Mouse (Mus musculus) heart, adult 18-20 months (tissue): ENCODE data around the gene Adamtsl1. TPM values are rescaled to one million over a fixed set of nuclear protein-coding genes. Genes with fewer than 3 reads are reported as not detected.
A peak's percentile ranks its signal among the peaks of the same experiment; 100 is the strongest.

Experiments
- DNase-seq, 2 experiments: peaks; one replicate each; pipeline ENCODE4 v3.0.0; 2021 to 2022; ENCODE audit warnings: mixed read lengths in 1 of 2
- long read RNA-seq, 2 experiments: library from polyadenylated mRNA; stranded (forward); transcript quantifications; one replicate each; pipeline ENCODE4 v2.0.0; 2021
- total RNA-seq, 2 experiments: library from RNA; stranded (reverse); gene quantifications; 2 replicates each; pipeline ENCODE4 v1.2.3; 2021

Adamtsl1 gene
- total RNA-seq = 1 to 10 TPM; 1.1 to 2.9 TPM
- long read RNA-seq, experiment 1 = 0 reads
- long read RNA-seq, experiment 2, partial matches to known transcripts = 0 of 1 reads
- long read RNA-seq, experiment 2, other reads (novel, unspliced or antisense) = 1 of 1 reads

- peak in 1 of 2 experiments; percentile 1 for DNase-seq
These were observed at the start of gene Adamtsl1 for GRCm38 (mm10) chr4:85513792-85514191. Adamtsl1 (plus strand) TSS chr4:85514172.

GRCm38 (mm10) chr4:85483586-85483985 is 30.4 kb upstream of the Adamtsl1 start:
- no peak for DNase-seq

- DNase-seq = no peak
These were observed 27.5 kb upstream of the Adamtsl1 start for GRCm38 (mm10) chr4:85486316-85486946.

- DNase-seq = no peak
These were observed 8.3 kb upstream of the Adamtsl1 start for GRCm38 (mm10) chr4:85505718-85506117.

GRCm38 (mm10) chr4:85506976-85507375 is 7.0 kb upstream of the Adamtsl1 start:
- DNase-seq = no peak

- no peak for DNase-seq
These were observed 6.5 kb upstream of the Adamtsl1 start for GRCm38 (mm10) chr4:85507491-85507890.

- DNase-seq = peak; percentile 55 to 59
These were observed 684 bp upstream of the Adamtsl1 start for GRCm38 (mm10) chr4:85513288-85513687.

- peak; percentile 7 to 14 for DNase-seq
These were observed 271 bp downstream of the Adamtsl1 start for GRCm38 (mm10) chr4:85514205-85514681.

- DNase-seq = no peak
These were observed 13.1 kb downstream of the Adamtsl1 start for GRCm38 (mm10) chr4:85526966-85527566.

GRCm38 (mm10) chr4:85529852-85530251 is 15.9 kb downstream of the Adamtsl1 start:
- DNase-seq = no peak

- DNase-seq = no peak
These were observed 25.7 kb downstream of the Adamtsl1 start for GRCm38 (mm10) chr4:85539677-85540076.

GRCm38 (mm10) chr4:85543221-85543620 is 29.2 kb downstream of the Adamtsl1 start:
- no peak for DNase-seq

GRCm38 (mm10) chr4:85554696-85555095 is 40.7 kb downstream of the Adamtsl1 start:
- DNase-seq = no peak

GRCm38 (mm10) chr4:85559753-85560152 is 45.8 kb downstream of the Adamtsl1 start:
- DNase-seq = peak in 1 of 2 experiments; percentile 1

- DNase-seq = no peak
These were observed 71.5 kb downstream of the Adamtsl1 start for GRCm38 (mm10) chr4:85585426-85585825.

- no peak for DNase-seq
These were observed 75.0 kb downstream of the Adamtsl1 start for GRCm38 (mm10) chr4:85588928-85589327.

GRCm38 (mm10) chr4:85591037-85591436 is 77.1 kb downstream of the Adamtsl1 start:
- DNase-seq = peak in 1 of 2 experiments; percentile 6

- DNase-seq = no peak
These were observed 80.2 kb downstream of the Adamtsl1 start for GRCm38 (mm10) chr4:85594159-85594558.

GRCm38 (mm10) chr4:85613331-85613730 is 99.4 kb downstream of the Adamtsl1 start:
- DNase-seq = no peak

GRCm38 (mm10) chr4:85618746-85619145 is 104.8 kb downstream of the Adamtsl1 start:
- DNase-seq = no peak

- DNase-seq = peak; percentile 39 to 44
These were observed 105.3 kb downstream of the Adamtsl1 start for GRCm38 (mm10) chr4:85619261-85619660.

- DNase-seq = peak; percentile 2 to 9
These were observed 115.4 kb downstream of the Adamtsl1 start for GRCm38 (mm10) chr4:85629381-85629780.

GRCm38 (mm10) chr4:85669271-85669670 is 155.3 kb downstream of the Adamtsl1 start:
- no peak for DNase-seq

GRCm38 (mm10) chr4:85669735-85670134 is 155.8 kb downstream of the Adamtsl1 start:
- no peak for DNase-seq
